Mouse (Mus musculus) heart, embryonic 11.5 days (tissue): ENCODE data around the gene Fstl1. TPM values are rescaled to one million over a fixed set of nuclear protein-coding genes. Genes with fewer than 3 reads are reported as not detected.

ENCODE experiments used
- ATAC-seq: fragments of 200-750 bp; cut with Nextera tagmentation; replicated peaks from 2 replicates; pipeline ENCODE4 v1.8.0; 2017; ENCODE audit warnings: moderate library complexity; ENCODE audit not compliant: insufficient number of reproducible peaks, low FRiP score, low TSS enrichment
- H3K27ac ChIP-seq: fragments of 300-500 bp; sonication (generic); 2 replicates; pipeline ENCODE4 v1.5.1; 2014; ENCODE audit warnings: mild to moderate bottlenecking, low read depth, low read length
- H3K27me3 ChIP-seq: fragments of 300-500 bp; sonication (generic); 2 replicates; pipeline ENCODE4 v1.6.1; 2014; ENCODE audit warnings: mild to moderate bottlenecking, low read length, mixed read lengths; ENCODE audit not compliant: control insufficient read depth, insufficient read depth
- H3K36me3 ChIP-seq: fragments of 300-500 bp; sonication (generic); 2 replicates; pipeline ENCODE4 v1.6.1; 2014; ENCODE audit warnings: mild to moderate bottlenecking, low read length, moderate library complexity, mixed read lengths; ENCODE audit not compliant: control insufficient read depth, insufficient read depth
- H3K4me1 ChIP-seq: fragments of 300-500 bp; sonication (generic); 2 replicates; pipeline ENCODE4 v1.6.1; 2014; ENCODE audit warnings: low read length; ENCODE audit not compliant: control insufficient read depth, insufficient read depth
- H3K4me2 ChIP-seq: fragments of 300-500 bp; sonication (generic); 2 replicates; pipeline ENCODE4 v1.6.1; 2014; ENCODE audit warnings: mild to moderate bottlenecking, moderate library complexity
- H3K4me3 ChIP-seq: fragments of 300-500 bp; sonication (generic); 2 replicates; pipeline ENCODE4 v1.5.1; 2014; ENCODE audit warnings: low read depth, low read length
- H3K9ac ChIP-seq: fragments of 300-500 bp; sonication (generic); 2 replicates; pipeline ENCODE4 v1.6.1; 2014; ENCODE audit warnings: mild to moderate bottlenecking, low read depth, low read length, moderate library complexity
- H3K9me3 ChIP-seq: fragments of 300-500 bp; sonication (generic); replicated peaks from 2 replicates; pipeline ENCODE4 v1.6.1; 2016; ENCODE audit warnings: low read length; ENCODE audit not compliant: control insufficient read depth
- WGBS: fragments of 180-500 bp; shearing (Covaris S2); extraction: QIAGEN DNeasy Blood & Tissue Kit; methylation state at CpG from one replicate; pipeline ENCODE4 v1.1.7; 2014; ENCODE audit not compliant: insufficient replicate concordance; 5-methylcytosine and 5-hydroxymethylcytosine counted together
- polyA plus RNA-seq: library from polyadenylated mRNA; unstranded; fragments of >200 nt; fragmentation: Nextera tagmentation; extraction: Ambion mirVana; gene quantifications from 2 replicates; pipeline ENCODE4 v1.2.1, GENCODE M21; 2014

Fstl1 gene
- polyA plus RNA-seq, 1 experiment from 2014 or later = 503 TPM

- H3K27ac ChIP-seq = peak overlapping the region; percentile 86
- no peak; the same call in 1 of the 2 replicates for ATAC-seq
Measured at GRCm38 (mm10) chr16:37752876-37753275, 23.8 kb upstream of the Fstl1 start.

DNA sequence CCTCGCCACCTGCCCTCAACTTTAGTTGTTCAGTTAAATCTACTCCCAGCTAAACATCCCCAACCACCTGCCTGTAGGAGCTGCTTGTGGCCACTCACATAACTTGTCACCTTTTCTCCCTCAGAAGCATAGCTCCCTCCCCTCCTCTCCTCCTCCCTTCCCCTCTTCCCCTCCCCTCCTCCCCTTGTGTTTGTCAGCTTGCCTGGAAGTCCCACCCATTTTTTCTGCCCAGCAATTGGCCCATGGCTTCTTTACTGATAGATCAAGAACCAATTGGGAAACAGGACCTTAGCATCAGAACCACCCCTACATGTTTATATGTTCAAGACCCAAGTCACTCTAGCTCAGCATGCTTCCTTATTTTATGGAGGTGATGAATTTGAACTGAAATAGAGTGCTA is 22.9 kb upstream of the Fstl1 start:
- H3K36me3 ChIP-seq = no peaks in the 10 kb centered on the region
- no peaks in the 10 kb centered on the region for H3K9me3 ChIP-seq
- WGBS = 38% methylated on average over 1 of the region's 1 CpGs
- H3K4me2 ChIP-seq = no peak overlapping the region
- H3K4me1 ChIP-seq = peaks cover 33% of the 10 kb centered on the region
- H3K27ac ChIP-seq = peak overlapping the region; percentile 86
- H3K27me3 ChIP-seq = no peaks in the 10 kb centered on the region
- ATAC-seq = 0 out of 2 replicates have a peak, but pooled peaks have one; percentile 32
- H3K9ac ChIP-seq = 0 out of 2 replicates have a peak overlapping the region, but pooled peaks have one; percentile 39
- H3K4me3 ChIP-seq = no peak overlapping the region

More at GRCm38 (mm10) chr16:37752876-37753275, 23.8 kb upstream of the Fstl1 start:
- no peaks in the 10 kb centered on the region for H3K27me3 ChIP-seq
- H3K36me3 ChIP-seq = no peaks in the 10 kb centered on the region
- H3K4me2 ChIP-seq = no peak overlapping the region
- H3K9me3 ChIP-seq = no peaks in the 10 kb centered on the region
- peaks cover 30% of the 10 kb centered on the region for H3K4me1 ChIP-seq
- H3K9ac ChIP-seq = no peak overlapping the region
- WGBS = 34% methylated on average over 2 of the region's 2 CpGs
- H3K4me3 ChIP-seq = no peak overlapping the region

GRCm38 (mm10) chr16:37754483-37754882 is 22.2 kb upstream of the Fstl1 start:
- peak overlapping the region; percentile 86 for H3K27ac ChIP-seq
- no peaks in the 10 kb centered on the region for H3K27me3 ChIP-seq
- ATAC-seq = peak; percentile 60; the same call in 1 of the 2 replicates
- peak overlapping the region; percentile 39; the same call in 1 of the 2 replicates for H3K9ac ChIP-seq
- 8% methylated on average over 4 of the region's 4 CpGs for WGBS
- no peaks in the 10 kb centered on the region for H3K36me3 ChIP-seq
- H3K4me2 ChIP-seq = peak overlapping the region; percentile 27; the same call in 1 of the 2 replicates
- no peak overlapping the region for H3K4me3 ChIP-seq
- H3K9me3 ChIP-seq = no peaks in the 10 kb centered on the region
- H3K4me1 ChIP-seq = peaks cover 33% of the 10 kb centered on the region

DNA sequence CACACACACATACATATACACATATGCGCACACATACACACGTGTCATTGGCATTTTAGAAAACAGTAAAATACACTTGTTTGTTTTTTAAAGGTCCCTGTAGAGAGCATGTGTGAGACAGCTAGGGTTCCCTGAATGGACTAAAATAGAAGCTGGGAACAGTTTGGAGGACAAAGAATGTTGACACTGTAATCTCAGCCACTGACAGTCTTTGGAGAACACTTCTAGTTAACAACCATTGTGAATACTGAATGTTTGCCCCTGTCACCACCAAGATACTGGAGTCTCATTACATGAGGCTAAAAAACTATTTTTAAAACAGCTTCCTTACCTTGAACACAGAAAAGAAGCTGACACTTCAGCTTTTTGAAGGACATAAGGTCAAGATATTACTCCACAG is 19.4 kb upstream of the Fstl1 start:
- WGBS = 76% methylated on average over 2 of the region's 2 CpGs
- H3K4me2 ChIP-seq = no peak overlapping the region
- no peak overlapping the region for H3K9ac ChIP-seq
- H3K4me1 ChIP-seq = peaks cover 37% of the 10 kb centered on the region
- no peaks in the 10 kb centered on the region for H3K36me3 ChIP-seq
- ATAC-seq = no peak
- H3K27me3 ChIP-seq = no peaks in the 10 kb centered on the region
- no peaks in the 10 kb centered on the region for H3K9me3 ChIP-seq
- peak overlapping the region; percentile 86 for H3K27ac ChIP-seq
- H3K4me3 ChIP-seq = no peak overlapping the region

DNA sequence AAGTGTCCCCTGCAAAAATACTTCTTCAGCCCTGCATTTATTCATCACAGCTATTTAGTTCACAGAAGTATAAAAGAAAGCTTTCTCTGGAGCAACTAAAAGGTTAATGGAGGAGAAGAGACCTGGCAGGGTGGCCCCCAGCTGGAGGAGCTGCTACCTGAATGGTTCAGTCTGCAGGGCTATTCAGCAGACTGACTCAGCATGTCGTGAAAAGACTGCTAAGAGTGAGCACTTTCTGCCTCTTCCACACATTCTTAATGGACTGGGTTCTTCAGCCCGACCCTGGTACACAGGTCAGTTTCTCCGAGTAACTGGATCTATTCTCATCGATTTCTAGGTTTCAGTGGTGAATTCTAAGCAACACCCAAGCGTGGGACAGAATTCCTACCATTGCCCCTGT is 12.9 kb upstream of the Fstl1 start:
- Histone ChIP-seq H3K9ac (no peak overlapping the region), H3K9me3 (no peaks in the 10 kb centered on the region), H3K4me1 (peaks cover 9% of the 10 kb centered on the region), H3K4me2 (no peak overlapping the region), H3K4me3 (no peak overlapping the region), H3K27me3 (no peaks in the 10 kb centered on the region), H3K27ac (no peak overlapping the region), H3K36me3 (no peaks in the 10 kb centered on the region)
- 45% methylated on average over 5 of the region's 5 CpGs for WGBS
- no peak for ATAC-seq

DNA sequence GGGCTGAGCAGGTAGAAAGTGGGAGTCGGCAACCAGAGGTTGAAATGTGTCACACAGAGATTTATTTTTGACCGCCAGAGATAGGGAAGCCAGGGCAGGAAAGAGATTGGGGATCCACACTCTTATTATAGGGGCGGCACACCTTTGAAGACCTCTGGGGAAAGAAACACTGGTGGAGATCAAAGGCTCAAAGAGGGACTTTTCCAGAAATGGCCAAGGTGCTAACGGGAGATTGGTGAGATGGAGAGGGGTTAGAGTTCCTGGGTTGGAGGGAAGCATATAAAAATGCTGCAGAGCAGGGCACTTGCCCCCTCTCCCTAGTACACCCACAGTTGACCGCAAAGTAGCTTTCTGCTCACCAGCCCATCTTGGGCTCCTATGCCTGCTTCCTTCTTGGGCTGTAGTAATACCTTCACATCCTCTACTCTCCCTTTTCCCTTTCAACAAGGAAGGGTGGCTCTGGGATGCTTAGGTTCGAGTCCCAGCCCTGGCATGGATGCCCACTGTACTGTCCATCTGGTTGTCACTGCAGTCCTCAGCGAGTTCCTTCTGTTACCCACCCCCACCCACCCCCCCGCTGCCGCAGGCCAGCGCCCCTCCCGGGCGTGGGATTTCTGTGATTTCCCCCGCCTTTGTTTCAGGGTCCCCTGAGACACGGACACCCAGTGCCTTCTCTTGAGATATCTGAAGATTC is 360 bp upstream of the Fstl1 start:
- H3K27me3 ChIP-seq = no peaks in the 10 kb centered on the region
- H3K9me3 ChIP-seq = no peaks in the 10 kb centered on the region
- WGBS = 28% methylated on average over 14 of the region's 14 CpGs
- 0 out of 2 replicates have a peak, but pooled peaks cover under 1% of the 10 kb centered on the region for H3K36me3 ChIP-seq
- peak; percentile 44; the same call in 1 of the 2 replicates for ATAC-seq
- H3K4me2 ChIP-seq = peak overlapping the region; percentile 75
- peaks cover 17% of the 10 kb centered on the region for H3K4me1 ChIP-seq
- H3K4me3 ChIP-seq = peak overlapping the region; percentile 89
- peak overlapping the region; percentile 88; the same call in 1 of the 2 replicates for H3K27ac ChIP-seq
- H3K9ac ChIP-seq = peak overlapping the region; percentile 99

GRCm38 (mm10) chr16:37777796-37778475 is 1.3 kb downstream of the Fstl1 start:
- Histone ChIP-seq H3K9me3 (no peaks in the 10 kb centered on the region), H3K27ac (peak overlapping the region; percentile 88), H3K27me3 (no peaks in the 10 kb centered on the region), H3K4me1 (peaks cover 20% of the 10 kb centered on the region), H3K36me3 (peaks cover 5% of the 10 kb centered on the region; the same call in 1 of the 2 replicates), H3K4me2 (peak overlapping the region; percentile 75), H3K9ac (peak overlapping the region; percentile 99), H3K4me3 (peak overlapping the region; percentile 89)
- ATAC-seq = no peak
- 19% methylated on average over 4 of the region's 4 CpGs for WGBS

- Histone ChIP-seq H3K4me3 (peak overlapping the region; percentile 89), H3K27ac (peak overlapping the region; percentile 15; the same call in 1 of the 2 replicates), H3K9ac (peak overlapping the region; percentile 99), H3K27me3 (no peaks in the 10 kb centered on the region), H3K9me3 (no peaks in the 10 kb centered on the region), H3K4me1 (peaks cover 20% of the 10 kb centered on the region), H3K4me2 (peak overlapping the region; percentile 75), H3K36me3 (peaks cover 8% of the 10 kb centered on the region; the same call in 1 of the 2 replicates)
- 51% methylated on average over 5 of the region's 5 CpGs for WGBS
- ATAC-seq = no peak
Measured at GRCm38 (mm10) chr16:37778529-37778928, 1.9 kb downstream of the Fstl1 start.
